Mouse (Mus musculus): ENCODE data around the gene Npb.

DNA sequence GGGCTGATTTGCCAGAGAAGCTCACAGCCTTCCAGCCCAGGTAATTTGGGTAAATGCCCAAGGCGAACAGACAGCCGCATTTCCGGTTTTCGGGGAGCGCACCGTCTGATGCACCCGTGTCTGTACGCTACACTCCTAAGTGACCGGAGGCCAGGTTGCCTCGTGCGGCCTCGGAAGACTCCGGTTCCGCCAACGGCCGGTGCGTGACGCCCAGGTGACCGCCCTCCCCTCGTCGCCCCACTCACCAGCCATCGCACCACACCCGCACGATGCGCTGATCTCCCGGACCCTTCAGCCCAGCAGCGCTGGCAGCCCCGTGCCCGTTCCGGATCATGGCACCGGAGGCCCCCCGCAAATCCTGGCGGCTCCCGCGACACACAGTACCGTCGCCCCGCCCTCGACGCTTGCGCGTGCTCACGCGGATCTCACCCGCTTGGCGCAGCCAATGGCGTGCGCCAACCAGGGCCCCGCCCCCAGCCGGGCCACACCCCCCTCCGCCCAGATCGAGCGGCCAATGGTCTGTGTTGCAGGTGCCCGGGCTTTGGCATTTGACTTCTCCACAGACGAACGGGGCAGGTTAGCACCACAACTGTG lies 9.3 kb downstream of the Npb start, which contains the start of gene Pcyt2:
- no peak for TF ChIP-seq CTCF (IDR thresholded peaks at IDR 0.05 in 2 of 3, conservative IDR thresholded peaks at IDR 0.05 in 1 of 3; ENCODE audit: control insufficient read depth in 1 of 3, insufficient read depth in 1 of 3, low read depth in 2 of 3, low read length in 3 of 3, poor library complexity in 1 of 3, severe bottlenecking in 1 of 3)
- peak; percentile 92 for TF ChIP-seq ZMIZ1 (IDR thresholded peaks at IDR 0.05; ENCODE audit: low read depth, low read length)
- 0 out of 2 replicates have a peak, but pooled peaks have one; percentile 11 for TF ChIP-seq ETS1 (IDR thresholded peaks at IDR 0.05; ENCODE audit: low read depth, low read length)
- peak; percentile 89 to 92 for TF ChIP-seq POLR2A (IDR thresholded peaks at IDR 0.05; ENCODE audit: control insufficient read depth in 1 of 2, insufficient read depth in 1 of 2, low read depth in 1 of 2, low read length in 2 of 2, poor library complexity in 1 of 2)
- no peak; the same call in 1 of the 2 replicates for TF ChIP-seq MYC (IDR thresholded peaks at IDR 0.05; ENCODE audit: low read depth, low read length)
- peak; percentile 73; the same call in 1 of the 2 replicates for TF ChIP-seq POLR2AphosphoS5 (IDR thresholded peaks at IDR 0.05; ENCODE audit: borderline replicate concordance, low read depth, low read length)
- TF ChIP-seq USF1 (IDR thresholded peaks at IDR 0.05; ENCODE audit: low read depth, low read length): peak; percentile 57
- TF ChIP-seq MAFK (IDR thresholded peaks at IDR 0.05; ENCODE audit: borderline replicate concordance, low read depth, low read length): no peak
- no peak for TF ChIP-seq ZNF384 (IDR thresholded peaks at IDR 0.05; ENCODE audit: low read depth, low read length)
- TF ChIP-seq MAZ (IDR thresholded peaks at IDR 0.05; ENCODE audit: low read depth, low read length): peak; percentile 59; the same call in 1 of the 2 replicates
- no peak for TF ChIP-seq E2F4 (IDR thresholded peaks at IDR 0.05; ENCODE audit: borderline replicate concordance, low read depth, low read length)

All from MEL (cell line).